Mouse (Mus musculus): ENCODE data around the gene Shld1. TPM values are rescaled to one million over a fixed set of nuclear protein-coding genes. Genes with fewer than 3 reads are reported as not detected.

Gene Shld1
- total and polyA plus RNA-seq, 3 experiments, result 8.0 to 8.8 TPM; not detected in 1

DNA sequence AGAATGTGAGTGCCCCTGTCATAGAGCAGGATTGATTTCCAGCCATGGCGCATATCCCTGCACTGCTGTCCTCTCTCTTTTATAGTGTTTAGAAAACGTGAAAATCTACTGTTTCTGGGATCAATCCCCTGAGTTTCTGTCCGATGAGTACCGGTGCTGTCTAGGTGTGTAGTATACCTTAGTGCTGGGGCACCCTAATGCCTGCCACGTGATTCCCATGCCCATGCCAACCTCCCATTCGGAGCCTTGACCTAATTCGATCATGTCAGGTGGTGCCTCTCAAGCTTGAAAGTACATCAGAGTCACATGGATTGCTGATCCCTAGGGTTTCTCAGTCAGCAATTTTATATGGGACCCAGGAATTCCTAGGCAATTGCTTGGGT is 107.5 kb downstream of the Shld1 start:
- TF ChIP-seq RCOR1 (IDR thresholded peaks at IDR 0.05; ENCODE audit: low read depth, low read length) (no peak), POLR2AphosphoS2 (IDR thresholded peaks at IDR 0.05; ENCODE audit: low read length) (no peak), ZMIZ1 (IDR thresholded peaks at IDR 0.05; ENCODE audit: low read depth, low read length) (no peak), CHD2 (IDR thresholded peaks at IDR 0.05; ENCODE audit: low read length) (no peak), NELFE (IDR thresholded peaks at IDR 0.05; ENCODE audit: low read depth, low read length) (no peak), TBP (IDR thresholded peaks at IDR 0.05; ENCODE audit: low read depth, low read length) (no peak), MAFK (IDR thresholded peaks at IDR 0.05; ENCODE audit: borderline replicate concordance, low read depth, low read length) (no peak), JUND (IDR thresholded peaks at IDR 0.05; ENCODE audit: low read depth, low read length) (no peak), E2F4 (IDR thresholded peaks at IDR 0.05; ENCODE audit: borderline replicate concordance, low read depth, low read length) (no peak), ETS1 (IDR thresholded peaks at IDR 0.05; ENCODE audit: low read depth, low read length) (no peak), BHLHE40 (IDR thresholded peaks at IDR 0.05; ENCODE audit: borderline replicate concordance, low read depth, low read length) (no peak), MAX (IDR thresholded peaks at IDR 0.05; ENCODE audit: low read length) (no peak), CTCF (IDR thresholded peaks at IDR 0.05 in 2 of 3, conservative IDR thresholded peaks at IDR 0.05 in 1 of 3; ENCODE audit: control insufficient read depth in 1 of 3, insufficient read depth in 1 of 3, low read depth in 2 of 3, low read length in 3 of 3, poor library complexity in 1 of 3, severe bottlenecking in 1 of 3) (no peak), MAZ (IDR thresholded peaks at IDR 0.05; ENCODE audit: low read depth, low read length) (no peak), ZNF384 (IDR thresholded peaks at IDR 0.05; ENCODE audit: low read depth, low read length) (no peak), KAT2A (conservative IDR thresholded peaks at IDR 0.05; ENCODE audit: low read depth, low read length) (no peak), HCFC1 (IDR thresholded peaks at IDR 0.05; ENCODE audit: low read depth, low read length) (no peak), ZC3H11A (IDR thresholded peaks at IDR 0.05; ENCODE audit: low read depth, low read length) (no peak), POLR2AphosphoS5 (IDR thresholded peaks at IDR 0.05; ENCODE audit: borderline replicate concordance, low read depth, low read length) (no peak), EP300 (IDR thresholded peaks at IDR 0.05; ENCODE audit: low read depth in 1 of 2, low read length in 2 of 2) (no peak)
- Histone ChIP-seq H3K27me3 (ENCODE audit: control insufficient read depth in 1 of 2, insufficient read depth in 2 of 2, low read length in 2 of 2) (no peaks in the 10 kb centered on the region; a peak in 1 of 4 replicates), H3K4me1 (ENCODE audit: control insufficient read depth in 1 of 2, insufficient read depth in 2 of 2, low read length in 2 of 2) (no peaks in the 10 kb centered on the region), H3K4me3 (ENCODE audit: control insufficient read depth in 1 of 2, insufficient read depth in 1 of 2, low read depth in 2 of 2, low read length in 2 of 2) (no peak overlapping the region), H3K9ac (ENCODE audit: control insufficient read depth, low read depth, low read length, poor library complexity, severe bottlenecking) (no peak overlapping the region), H3K9me3 (replicated peaks; ENCODE audit: insufficient read depth, low read length) (no peaks in the 10 kb centered on the region), H3K27ac (ENCODE audit: control insufficient read depth, low read depth, low read length) (no peak overlapping the region), H3K36me3 (ENCODE audit: control insufficient read depth in 1 of 2, insufficient read depth in 2 of 2, low read length in 2 of 2) (no peaks in the 10 kb centered on the region), H3K79me2 (ENCODE audit: control insufficient read depth, insufficient read depth, low read length, poor library complexity) (no peaks in the 10 kb centered on the region)
- no peak for DNase-seq (ENCODE audit: low read depth, low spot score)

Other genes with a start within 250 kb of the Shld1 start
- gene Gpcpd1, start 99.2 kb upstream of the Shld1 start, total RNA-seq (2012; rRNA removed), result 2.9 and 3.1 TPM in 2 replicates
- gene Gpcpd1, start 99.2 kb upstream of the Shld1 start, polyA plus RNA-seq (2012; ENCODE audit: insufficient read depth in 1 of 2, insufficient read length in 2 of 2, low read depth in 1 of 2, low replicate concordance in 2 of 2, missing spikeins in 1 of 2), result 1 to 10 TPM in 1 of 2 experiments, not detected in 1; 4.5 TPM
- not detected in 2 replicates for gene Chgb, start 94.3 kb downstream of the Shld1 start, total RNA-seq (2012; rRNA removed)
- gene Chgb, start 94.3 kb downstream of the Shld1 start, polyA plus RNA-seq (2012; ENCODE audit: insufficient read depth in 1 of 2, insufficient read length in 2 of 2, low read depth in 1 of 2, low replicate concordance in 2 of 2, missing spikeins in 1 of 2), result under 1 TPM in 1 of 2 experiments, not detected in 1; 0.06 TPM
- gene Trmt6, start 129.1 kb downstream of the Shld1 start, total RNA-seq (2012; rRNA removed), result 60.1 and 64.1 TPM in 2 replicates
- gene Trmt6, start 129.1 kb downstream of the Shld1 start, polyA plus RNA-seq (2012; ENCODE audit: insufficient read depth in 1 of 2, insufficient read length in 2 of 2, low read depth in 1 of 2, low replicate concordance in 2 of 2, missing spikeins in 1 of 2), result 10 to 100 TPM in 1 of 2 experiments, not detected in 1; 53.6 TPM
- gene Mcm8, start 129.2 kb downstream of the Shld1 start, total RNA-seq (2012; rRNA removed), result 22.0 and 25.1 TPM in 2 replicates
- gene Mcm8, start 129.2 kb downstream of the Shld1 start, polyA plus RNA-seq (2012; ENCODE audit: insufficient read depth in 1 of 2, insufficient read length in 2 of 2, low read depth in 1 of 2, low replicate concordance in 2 of 2, missing spikeins in 1 of 2), result 10 to 100 TPM in 1 of 2 experiments, not detected in 1; 21.9 TPM
- 46.2 and 48.4 TPM in 2 replicates for gene Crls1, start 159.7 kb downstream of the Shld1 start, total RNA-seq (2012; rRNA removed)
- 100 to 1,000 TPM in 1 of 2 experiments, 10 to 100 TPM in 1; 51.8 to 194 TPM for gene Crls1, start 159.7 kb downstream of the Shld1 start, polyA plus RNA-seq (2012; ENCODE audit: insufficient read depth in 1 of 2, insufficient read length in 2 of 2, low read depth in 1 of 2, low replicate concordance in 2 of 2, missing spikeins in 1 of 2)
- not detected in 2 replicates for gene Lrrn4, start 194.0 kb downstream of the Shld1 start, total RNA-seq (2012; rRNA removed)
- gene Lrrn4, start 194.0 kb downstream of the Shld1 start, polyA plus RNA-seq (2012; ENCODE audit: insufficient read depth in 1 of 2, insufficient read length in 2 of 2, low read depth in 1 of 2, low replicate concordance in 2 of 2, missing spikeins in 1 of 2), result not detected

Data from MEL (cell line).